Mouse (Mus musculus): ENCODE measurements around the gene Mgat2.

DNA sequence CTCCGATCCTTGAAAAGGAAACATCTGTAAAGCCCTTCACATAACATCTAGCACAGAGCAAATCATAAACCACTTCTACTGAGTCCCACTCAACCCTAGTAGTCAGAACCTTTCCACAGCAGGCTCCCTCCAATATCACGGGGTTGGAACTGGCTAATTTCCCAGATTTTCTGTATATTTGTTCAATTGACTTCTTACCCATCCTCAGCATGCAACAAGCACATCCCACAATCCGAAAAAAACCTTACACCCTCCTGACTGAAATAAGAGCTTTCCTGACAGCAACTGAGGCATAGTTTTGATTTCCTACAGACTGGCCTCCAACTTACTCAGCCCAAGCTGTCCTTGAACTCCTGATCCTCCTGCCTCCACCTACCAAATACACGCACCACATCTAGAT lies 27.5 kb upstream of the Mgat2 start:
- TF ChIP-seq MAX (IDR thresholded peaks at IDR 0.05; ENCODE audit: low read length) (no peak), CTCF (IDR thresholded peaks at IDR 0.05 in 2 of 3, conservative IDR thresholded peaks at IDR 0.05 in 1 of 3; ENCODE audit: control insufficient read depth in 1 of 3, insufficient read depth in 1 of 3, low read depth in 2 of 3, low read length in 3 of 3, poor library complexity in 1 of 3, severe bottlenecking in 1 of 3) (no peak), NRF1 (IDR thresholded peaks at IDR 0.05; ENCODE audit: insufficient read depth, low read depth, low read length, poor library complexity, severe bottlenecking) (no peak), POLR2A (IDR thresholded peaks at IDR 0.05; ENCODE audit: control insufficient read depth in 1 of 2, insufficient read depth in 1 of 2, low read depth in 1 of 2, low read length in 2 of 2, poor library complexity in 1 of 2) (peak in 1 of 2 experiments; percentile 62; a peak in 2 of 4 replicates), ZKSCAN1 (IDR thresholded peaks at IDR 0.05; ENCODE audit: low read depth, low read length) (no peak), TAL1 (IDR thresholded peaks at IDR 0.05; ENCODE audit: low read length) (no peak), HCFC1 (IDR thresholded peaks at IDR 0.05; ENCODE audit: low read depth, low read length) (no peak), GATA1 (IDR thresholded peaks at IDR 0.05; ENCODE audit: low read depth, low read length) (no peak)
